Mouse (Mus musculus) midbrain, postnatal 0 days (tissue): ENCODE measurements around the gene Rhox4c. TPM values are rescaled to one million over a fixed set of nuclear protein-coding genes. Genes with fewer than 3 reads are reported as not detected.
"Not testable (repeated sequence)": the region's sequence is repeated elsewhere in the genome, so short reads cannot be mapped to it uniquely, and the experiment has no call there.

Source experiments
- ATAC-seq: fragments of 200-750 bp; cut with Nextera tagmentation; 2 replicates; pipeline ENCODE4 v1.8.0; 2017; ENCODE audit warnings: moderate number of reproducible peaks, mild to moderate bottlenecking, moderate TSS enrichment, moderate library complexity; ENCODE audit not compliant: low FRiP score
- DNase-seq: peaks from one replicate; pipeline ENCODE4 v3.0.0-alpha.2; 2015; ENCODE audit warnings: low spot score
- H3K27ac ChIP-seq: fragments of 300-500 bp; sonication (generic); 2 replicates; pipeline ENCODE4 v1.5.1; 2014; ENCODE audit warnings: low read depth, mild to moderate bottlenecking, low read length, mixed read lengths
- H3K27me3 ChIP-seq: fragments of 300-500 bp; sonication (generic); 2 replicates; pipeline ENCODE4 v1.6.1; 2014; ENCODE audit warnings: low read length, control low read depth, mixed read lengths; ENCODE audit not compliant: insufficient read depth
- H3K36me3 ChIP-seq: fragments of 300-500 bp; sonication (generic); 2 replicates; pipeline ENCODE4 v1.6.1; 2014; ENCODE audit warnings: low read length, control low read depth, mixed read lengths; ENCODE audit not compliant: insufficient read depth
- H3K4me1 ChIP-seq: fragments of 300-500 bp; sonication (generic); 2 replicates; pipeline ENCODE4 v1.6.1; 2014; ENCODE audit warnings: mild to moderate bottlenecking, control low read depth, antibody characterized with exemption, low read length, mixed read lengths; ENCODE audit not compliant: insufficient read depth
- H3K4me2 ChIP-seq: fragments of 300-500 bp; sonication (generic); 2 replicates; pipeline ENCODE4 v1.6.1; 2014; ENCODE audit warnings: low read depth, mild to moderate bottlenecking, low read length, mixed read lengths; ENCODE audit not compliant: poor library complexity, severe bottlenecking
- H3K4me3 ChIP-seq: fragments of 300-500 bp; sonication (generic); 2 replicates; pipeline ENCODE4 v1.5.1; 2014; ENCODE audit warnings: low read depth, mild to moderate bottlenecking, low read length, moderate library complexity
- H3K9ac ChIP-seq: fragments of 300-500 bp; sonication (generic); replicated peaks from 2 replicates; pipeline ENCODE4 v1.6.1; 2014; ENCODE audit warnings: mild to moderate bottlenecking, low read length, moderate library complexity, mixed read lengths; ENCODE audit not compliant: poor library complexity, severe bottlenecking
- H3K9me3 ChIP-seq: fragments of 300-500 bp; sonication (generic); 2 replicates; pipeline ENCODE4 v1.6.1; 2016; ENCODE audit warnings: low read length, control low read depth
- WGBS: fragments of 180-500 bp; shearing (Covaris S2); extraction: QIAGEN DNeasy Blood & Tissue Kit; methylation state at CpG from one replicate; pipeline ENCODE4 v1.1.7; 2014; 5-methylcytosine and 5-hydroxymethylcytosine counted together
- polyA plus RNA-seq: library from polyadenylated mRNA; unstranded; fragments of >200 nt; fragmentation: Nextera tagmentation; extraction: Ambion mirVana; gene quantifications from 2 replicates; pipeline ENCODE4 v1.2.1, GENCODE M21; 2015
- total RNA-seq: library from RNA; depleted of rRNA; stranded (reverse); fragments of >200 nt; gene quantifications from 2 replicates; pipeline ENCODE4 v1.2.3, GENCODE M21; 2014; rRNA removed

Gene Rhox4c
- not detected in 2 replicates for total RNA-seq
- polyA plus RNA-seq = not detected in 2 replicates

GRCm38 (mm10) chrX:37480037-37480436 is at the start of gene Rhox4c:
Gene Rhox4c, plus strand, starts transcription at chrX:37480337.
- not testable (repeated sequence) for H3K4me3 ChIP-seq, H3K36me3 ChIP-seq, H3K27me3 ChIP-seq, H3K9ac ChIP-seq, DNase-seq, H3K4me1 ChIP-seq, H3K9me3 ChIP-seq, H3K27ac ChIP-seq, ATAC-seq, H3K4me2 ChIP-seq
- WGBS = 91% methylated on average over 14 of the region's 14 CpGs

- ATAC-seq, H3K4me2 ChIP-seq, H3K4me1 ChIP-seq, DNase-seq, H3K27me3 ChIP-seq, H3K36me3 ChIP-seq, H3K9ac ChIP-seq, H3K9me3 ChIP-seq, H3K4me3 ChIP-seq, H3K27ac ChIP-seq: not testable (repeated sequence)
- 96% methylated on average over 14 of the region's 15 CpGs for WGBS
Observed at GRCm38 (mm10) chrX:37432194-37432593, 47.9 kb upstream of the Rhox4c start, which contains the start of gene Rhox4b. Gene Rhox4b, plus strand, starts transcription at chrX:37432494.

DNA sequence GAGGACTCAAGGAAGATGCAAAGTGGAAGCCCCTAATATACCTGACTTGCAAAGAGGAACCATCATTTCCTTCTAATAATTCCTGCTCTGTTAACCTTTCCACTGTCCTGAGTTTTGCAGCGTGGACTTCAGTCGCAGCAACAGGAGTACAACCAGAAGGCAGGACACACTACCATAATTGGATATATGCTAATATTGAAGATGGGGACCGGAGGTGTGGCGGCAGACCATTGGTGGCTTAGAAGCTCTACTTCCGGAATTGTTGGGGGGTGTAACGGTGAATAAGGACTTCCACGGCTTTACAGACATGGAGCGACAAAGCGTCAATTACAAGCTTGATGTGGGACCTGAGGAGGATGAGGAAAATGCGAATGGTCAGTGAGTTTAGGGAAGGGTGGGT is 26.8 kb upstream of the Rhox4c start, which contains the start of gene Rhox2c:
Rhox2c (plus strand) TSS at position 301 of the 400 bp plus-strand sequence.
- not testable (repeated sequence) for H3K27me3 ChIP-seq, ATAC-seq, H3K9me3 ChIP-seq, H3K36me3 ChIP-seq, H3K4me2 ChIP-seq, DNase-seq, H3K4me3 ChIP-seq, H3K27ac ChIP-seq, H3K4me1 ChIP-seq, H3K9ac ChIP-seq
- WGBS = 95% methylated on average over 7 of the region's 10 CpGs

DNA sequence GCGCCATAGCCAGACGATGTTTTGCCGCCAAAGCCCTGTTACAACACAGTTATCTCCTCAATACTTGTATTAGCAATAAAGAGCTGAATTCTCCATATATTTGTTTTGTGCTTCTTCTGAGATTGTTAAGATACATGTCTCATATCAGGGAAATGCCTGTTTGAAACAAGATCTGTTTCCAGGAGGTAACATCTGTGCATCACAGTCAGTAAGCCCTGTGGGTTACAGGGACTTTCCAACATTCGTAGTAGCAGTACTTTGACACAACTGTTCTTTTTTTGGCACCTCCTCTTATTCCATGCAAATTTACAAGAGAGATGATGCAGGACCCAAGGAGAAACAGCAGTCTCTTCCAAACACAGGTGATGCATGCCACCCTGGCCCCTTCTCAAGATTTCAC is 21.9 kb upstream of the Rhox4c start, which contains the start of gene Rhox3c:
Rhox3c (plus strand) TSS at position 301 of the 400 bp plus-strand sequence.
- not testable (repeated sequence) for ATAC-seq, DNase-seq, H3K27ac ChIP-seq, H3K27me3 ChIP-seq, H3K4me3 ChIP-seq, H3K9ac ChIP-seq, H3K4me1 ChIP-seq, H3K36me3 ChIP-seq, H3K4me2 ChIP-seq, H3K9me3 ChIP-seq
- WGBS = 91% methylated on average over 3 of the region's 4 CpGs

GRCm38 (mm10) chrX:37514059-37514458 is 33.9 kb downstream of the Rhox4c start, which contains the start of gene Rhox4d:
Gene Rhox4d, plus strand, starts transcription at chrX:37514359.
- H3K36me3 ChIP-seq, H3K4me2 ChIP-seq, H3K9ac ChIP-seq, H3K4me3 ChIP-seq, ATAC-seq, H3K27ac ChIP-seq, DNase-seq, H3K27me3 ChIP-seq, H3K9me3 ChIP-seq, H3K4me1 ChIP-seq: not testable (repeated sequence)
- WGBS = 88% methylated on average over 14 of the region's 18 CpGs

DNA sequence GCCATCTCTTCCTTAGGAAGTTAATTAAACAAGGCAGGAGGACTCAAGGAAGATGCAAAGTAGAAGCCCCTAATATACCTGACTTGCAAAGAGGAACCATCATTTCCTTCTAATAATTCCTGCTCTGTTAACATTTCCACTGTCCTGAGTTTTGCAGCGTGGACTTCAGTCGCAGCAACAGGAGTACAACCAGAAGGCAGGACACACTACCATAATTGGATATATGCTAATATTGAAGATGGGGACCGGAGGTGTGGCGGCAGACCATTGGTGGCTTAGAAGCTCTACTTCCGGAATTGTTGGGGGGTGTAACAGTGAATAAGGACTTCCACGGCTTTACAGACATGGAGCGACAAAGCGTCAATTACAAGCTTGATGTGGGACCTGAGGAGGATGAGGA is 50.0 kb downstream of the Rhox4c start, which contains the start of gene Rhox2e:
Rhox2e (plus strand) TSS at position 301 of the 400 bp plus-strand sequence.
- ATAC-seq, H3K9me3 ChIP-seq, DNase-seq, H3K27ac ChIP-seq, H3K27me3 ChIP-seq, H3K36me3 ChIP-seq, H3K4me3 ChIP-seq, H3K4me1 ChIP-seq, H3K9ac ChIP-seq, H3K4me2 ChIP-seq: not testable (repeated sequence)
- 95% methylated on average over 2 of the region's 8 CpGs for WGBS

Other genes starting within 250 kb of the Rhox4c start
- gene Rhox2a, start 235.4 kb upstream of the Rhox4c start, total RNA-seq = not detected in 2 replicates
- 0.20 TPM in 1 of 2 replicates, not detected in the other for gene Rhox2a, start 235.4 kb upstream of the Rhox4c start, polyA plus RNA-seq
- not detected in 2 replicates for gene Rhox3a, start 230.4 kb upstream of the Rhox4c start, total RNA-seq
- gene Rhox3a, start 230.4 kb upstream of the Rhox4c start, polyA plus RNA-seq = not detected in 2 replicates
- gene Rhox4a, start 215.0 kb upstream of the Rhox4c start, total RNA-seq = not detected in 2 replicates
- not detected in 2 replicates for gene Rhox4a, start 215.0 kb upstream of the Rhox4c start, polyA plus RNA-seq
- not detected in 2 replicates for gene Rhox3a2, start 100.3 kb upstream of the Rhox4c start, total RNA-seq
- gene Rhox3a2, start 100.3 kb upstream of the Rhox4c start, polyA plus RNA-seq = not detected in 2 replicates
- gene Rhox4a2, start 89.5 kb upstream of the Rhox4c start, total RNA-seq = not detected in 2 replicates
- not detected in 2 replicates for gene Rhox4a2, start 89.5 kb upstream of the Rhox4c start, polyA plus RNA-seq
- not detected in 2 replicates for gene Rhox2b, start 68.3 kb upstream of the Rhox4c start, total RNA-seq
- gene Rhox2b, start 68.3 kb upstream of the Rhox4c start, polyA plus RNA-seq = not detected in 2 replicates
- gene Rhox4b, start 47.8 kb upstream of the Rhox4c start, total RNA-seq = not detected in 2 replicates
- gene Rhox4b, start 47.8 kb upstream of the Rhox4c start, polyA plus RNA-seq = not detected in 2 replicates
- not detected in 2 replicates for gene Rhox2c, start 26.7 kb upstream of the Rhox4c start, total RNA-seq
- not detected in 2 replicates for gene Rhox2c, start 26.7 kb upstream of the Rhox4c start, polyA plus RNA-seq
- not detected in 2 replicates for gene Rhox3c, start 21.8 kb upstream of the Rhox4c start, total RNA-seq
- gene Rhox3c, start 21.8 kb upstream of the Rhox4c start, polyA plus RNA-seq = not detected in 2 replicates
- gene Rhox2d, start 13.1 kb downstream of the Rhox4c start, total RNA-seq = not detected in 2 replicates
- gene Rhox2d, start 13.1 kb downstream of the Rhox4c start, polyA plus RNA-seq = not detected in 2 replicates
- gene Rhox4d, start 34.0 kb downstream of the Rhox4c start, total RNA-seq = not detected in 2 replicates
- not detected in 2 replicates for gene Rhox4d, start 34.0 kb downstream of the Rhox4c start, polyA plus RNA-seq
- gene Rhox2e, start 50.1 kb downstream of the Rhox4c start, total RNA-seq = not detected in 2 replicates
- 0.20 TPM in 1 of 2 replicates, not detected in the other for gene Rhox2e, start 50.1 kb downstream of the Rhox4c start, polyA plus RNA-seq
- gene Rhox3e, start 61.7 kb downstream of the Rhox4c start, total RNA-seq = not detected in 2 replicates
- not detected in 2 replicates for gene Rhox3e, start 61.7 kb downstream of the Rhox4c start, polyA plus RNA-seq
- gene Rhox4e, start 77.1 kb downstream of the Rhox4c start, total RNA-seq = not detected in 2 replicates
- gene Rhox4e, start 77.1 kb downstream of the Rhox4c start, polyA plus RNA-seq = not detected in 2 replicates
- not detected in 2 replicates for gene Rhox2f, start 91.1 kb downstream of the Rhox4c start, total RNA-seq
- not detected in 2 replicates for gene Rhox2f, start 91.1 kb downstream of the Rhox4c start, polyA plus RNA-seq
- gene Rhox3f, start 100.7 kb downstream of the Rhox4c start, total RNA-seq = not detected in 2 replicates
- not detected in 2 replicates for gene Rhox3f, start 100.7 kb downstream of the Rhox4c start, polyA plus RNA-seq
- gene Rhox4f, start 127.4 kb downstream of the Rhox4c start, total RNA-seq = not detected in 2 replicates
- not detected in 2 replicates for gene Rhox4f, start 127.4 kb downstream of the Rhox4c start, polyA plus RNA-seq
- not detected in 2 replicates for gene Rhox3g, start 148.3 kb downstream of the Rhox4c start, total RNA-seq
- not detected in 2 replicates for gene Rhox3g, start 148.3 kb downstream of the Rhox4c start, polyA plus RNA-seq
- not detected in 2 replicates for gene Rhox2g, start 163.1 kb downstream of the Rhox4c start, total RNA-seq
- gene Rhox2g, start 163.1 kb downstream of the Rhox4c start, polyA plus RNA-seq = not detected in 2 replicates
- not detected in 2 replicates for gene Rhox4g, start 171.0 kb downstream of the Rhox4c start, total RNA-seq
- gene Rhox4g, start 171.0 kb downstream of the Rhox4c start, polyA plus RNA-seq = not detected in 2 replicates
- not detected in 2 replicates for gene Rhox3h, start 188.4 kb downstream of the Rhox4c start, total RNA-seq
- not detected in 2 replicates for gene Rhox3h, start 188.4 kb downstream of the Rhox4c start, polyA plus RNA-seq
- gene Rhox2h, start 192.9 kb downstream of the Rhox4c start, total RNA-seq = not detected in 2 replicates
- not detected in 2 replicates for gene Rhox2h, start 192.9 kb downstream of the Rhox4c start, polyA plus RNA-seq